Mouse (Mus musculus) thymus, adult 2 months (tissue): ENCODE results near the gene Myadm. TPM values are rescaled to one million over a fixed set of nuclear protein-coding genes. Genes with fewer than 3 reads are reported as not detected.
A peak's percentile ranks its signal among the peaks of the same experiment; 100 is the strongest.
"Not testable (repeated sequence)": the region's sequence is repeated elsewhere in the genome, so short reads cannot be mapped to it uniquely, and the experiment has no call there.

Experiments used
- DNase-seq: peaks from one replicate; pipeline ENCODE4 v3.0.0; 2021
- H3K27ac ChIP-seq: fragments of 200-500 bp; 2 replicates; pipeline ENCODE4 v1.5.1; 2012; ENCODE audit warnings: low read length, control low read depth; ENCODE audit not compliant: control insufficient read depth, insufficient read depth
- H3K27me3 ChIP-seq: fragments of 200-500 bp; 2 replicates; pipeline ENCODE4 v1.6.1; 2012; ENCODE audit warnings: mild to moderate bottlenecking, low read length, moderate library complexity, mixed read lengths; ENCODE audit not compliant: control insufficient read depth, insufficient read depth
- H3K36me3 ChIP-seq: fragments of 200-500 bp; 2 replicates; pipeline ENCODE4 v1.6.1; 2012; ENCODE audit warnings: mild to moderate bottlenecking, low read length, moderate library complexity; ENCODE audit not compliant: control insufficient read depth, insufficient read depth
- H3K4me1 ChIP-seq: fragments of 200-500 bp; replicated peaks from 2 replicates; pipeline ENCODE4 v1.6.1; 2012; ENCODE audit warnings: low read length; ENCODE audit not compliant: control insufficient read depth, insufficient read depth
- H3K4me3 ChIP-seq: fragments of 200-500 bp; 2 replicates; pipeline ENCODE4 v1.5.1; 2012; ENCODE audit warnings: mild to moderate bottlenecking, low read length, control low read depth, moderate library complexity; ENCODE audit not compliant: control insufficient read depth, insufficient read depth
- CTCF ChIP-seq: fragments of 200-500 bp; IDR thresholded peaks from 2 replicates; pipeline ENCODE4 v1.5.1; 2012; ENCODE audit warnings: mild to moderate bottlenecking, control low read depth, low read length, moderate library complexity, borderline replicate concordance; ENCODE audit not compliant: control insufficient read depth, poor library complexity, insufficient read depth; ENCODE audit errors: extremely low read depth
- POLR2A ChIP-seq: fragments of 200-500 bp; IDR thresholded peaks from 2 replicates; pipeline ENCODE4 v1.6.1; 2012; ENCODE audit warnings: mild to moderate bottlenecking, low read length, control low read depth, moderate library complexity; ENCODE audit not compliant: control insufficient read depth, poor library complexity, insufficient read depth; ENCODE audit errors: extremely low read depth
- WGBS: fragments of 180-500 bp; shearing (Covaris S2); methylation state at CpG from one replicate; pipeline ENCODE4 v1.1.7; 2018; 5-methylcytosine and 5-hydroxymethylcytosine counted together
- polyA plus RNA-seq: library from polyadenylated mRNA; depleted of rRNA; stranded (reverse); fragments of >200 nt; gene quantifications from 2 replicates; pipeline ENCODE4 v1.2.3, GENCODE M21; 2012

Myadm gene
- polyA plus RNA-seq, 1 experiment: 86.4 TPM

- no peak for TF ChIP-seq CTCF
- TF ChIP-seq POLR2A: no peak
- Histone ChIP-seq H3K27ac (no peak overlapping the region), H3K36me3 (no peaks in the 10 kb centered on the region), H3K4me1 (peaks cover 8% of the 10 kb centered on the region; the same call in 1 of the 2 replicates), H3K4me3 (peak overlapping the region; percentile 5; the same call in 1 of the 2 replicates), H3K27me3 (no peaks in the 10 kb centered on the region)
- DNase-seq: peak; percentile 60
- WGBS: 12% methylated on average over 18 of the region's 18 CpGs
Measured at GRCm38 (mm10) chr7:3290257-3291033, 1.6 kb downstream of the Myadm start.

- Histone ChIP-seq H3K27me3 (no peaks in the 10 kb centered on the region), H3K4me3 (no peak overlapping the region), H3K36me3 (no peaks in the 10 kb centered on the region), H3K27ac (no peak overlapping the region), H3K4me1 (peaks cover 8% of the 10 kb centered on the region; the same call in 1 of the 2 replicates)
- TF ChIP-seq POLR2A (no peak), CTCF (no peak)
- no peak for DNase-seq
- 78% methylated on average over 6 of the region's 6 CpGs for WGBS
Measured at GRCm38 (mm10) chr7:3291197-3291596, 2.3 kb downstream of the Myadm start.

- no peaks in the 10 kb centered on the region for H3K27me3 ChIP-seq
- H3K27ac ChIP-seq: no peak overlapping the region
- WGBS: 78% methylated on average over 3 of the region's 3 CpGs
- no peak overlapping the region for H3K4me3 ChIP-seq
- H3K36me3 ChIP-seq: no peaks in the 10 kb centered on the region
- TF ChIP-seq POLR2A: no peak
- no peak for TF ChIP-seq CTCF
- DNase-seq: no peak
- H3K4me1 ChIP-seq: peaks cover 8% of the 10 kb centered on the region; the same call in 1 of the 2 replicates
Measured at GRCm38 (mm10) chr7:3291764-3292163, 2.9 kb downstream of the Myadm start.

- H3K4me1 ChIP-seq, H3K27ac ChIP-seq, H3K36me3 ChIP-seq, DNase-seq, H3K27me3 ChIP-seq, H3K4me3 ChIP-seq: not testable (repeated sequence)
- WGBS: 74% methylated on average over 12 of the region's 12 CpGs
Measured at GRCm38 (mm10) chr7:3292271-3292670, 3.4 kb downstream of the Myadm start.

GRCm38 (mm10) chr7:3292791-3293190 is 3.9 kb downstream of the Myadm start:
- Histone ChIP-seq H3K4me1 (peaks cover 8% of the 10 kb centered on the region; the same call in 1 of the 2 replicates), H3K4me3 (peak overlapping the region; percentile 29), H3K27ac (no peak overlapping the region), H3K36me3 (no peaks in the 10 kb centered on the region), H3K27me3 (no peaks in the 10 kb centered on the region)
- TF ChIP-seq POLR2A (no peak), CTCF (no peak)
- DNase-seq: no peak
- WGBS: 7% methylated on average over 14 of the region's 14 CpGs

- Histone ChIP-seq H3K27ac (no peak overlapping the region), H3K4me3 (no peak overlapping the region), H3K27me3 (no peaks in the 10 kb centered on the region), H3K4me1 (peaks cover 8% of the 10 kb centered on the region; the same call in 1 of the 2 replicates), H3K36me3 (no peaks in the 10 kb centered on the region)
- no peak for TF ChIP-seq CTCF
- no peak for TF ChIP-seq POLR2A
- DNase-seq: no peak
- WGBS: 70% methylated on average over 1 of the region's 1 CpGs
Measured at GRCm38 (mm10) chr7:3294794-3295193, 5.9 kb downstream of the Myadm start.
